Mouse (Mus musculus) liver, adult 2 months (tissue): ENCODE measurements around the gene Msl1. TPM values are rescaled to one million over a fixed set of nuclear protein-coding genes. Genes with fewer than 3 reads are reported as not detected.

Experiments
- DNase-seq: peaks from one replicate; pipeline ENCODE4 v3.0.0-alpha.2; 2011; ENCODE audit warnings: low read depth, low spot score; ENCODE audit errors: extremely low read depth
- H3K27ac ChIP-seq: fragments of 200-500 bp; replicated peaks from 2 replicates; pipeline ENCODE4 v1.5.1; 2012; ENCODE audit warnings: low read depth, mild to moderate bottlenecking, control low read depth, inconsistent platforms, low read length; ENCODE audit not compliant: insufficient read depth
- H3K27me3 ChIP-seq: fragments of 200-500 bp; 2 replicates; pipeline ENCODE4 v1.6.1; 2012; ENCODE audit warnings: mild to moderate bottlenecking, moderate library complexity, low read length, inconsistent platforms; ENCODE audit not compliant: control insufficient read depth, insufficient read depth
- H3K36me3 ChIP-seq: fragments of 200-500 bp; 2 replicates; pipeline ENCODE4 v1.6.1; 2012; ENCODE audit warnings: low read length, inconsistent platforms; ENCODE audit not compliant: control insufficient read depth, insufficient read depth
- H3K4me1 ChIP-seq: fragments of 200-500 bp; 2 replicates; pipeline ENCODE4 v1.6.1; 2011; ENCODE audit warnings: low read length; ENCODE audit not compliant: control insufficient read depth, insufficient read depth
- H3K4me3 ChIP-seq: fragments of 200-500 bp; 2 replicates; pipeline ENCODE4 v1.5.1; 2011; ENCODE audit warnings: low read depth, mild to moderate bottlenecking, control low read depth, low read length, moderate library complexity; ENCODE audit not compliant: insufficient read depth
- H3K79me2 ChIP-seq: fragments of 200-500 bp; 2 replicates; pipeline ENCODE4 v1.6.1; 2012; ENCODE audit warnings: inconsistent platforms, mild to moderate bottlenecking, low read length, moderate library complexity; ENCODE audit not compliant: control insufficient read depth, insufficient read depth
- H3K9ac ChIP-seq: fragments of 200-500 bp; 2 replicates; pipeline ENCODE4 v1.6.1; 2012; ENCODE audit warnings: low read depth, mild to moderate bottlenecking, control low read depth, inconsistent platforms, low read length
- CTCF ChIP-seq: fragments of 200-500 bp; IDR thresholded peaks from 2 replicates; pipeline ENCODE4 v1.5.1; 2011; ENCODE audit warnings: low read depth, low read length, control low read depth
- POLR2A ChIP-seq: fragments of 200-500 bp; IDR thresholded peaks from 2 replicates; pipeline ENCODE4 v1.6.1; 2011; ENCODE audit warnings: low read length, control low read depth; ENCODE audit not compliant: insufficient read depth; ENCODE audit errors: extremely low read depth
- WGBS: fragments of 180-500 bp; shearing (Covaris S2); methylation state at CpG from one replicate; pipeline ENCODE4 v1.1.7; 2018; 5-methylcytosine and 5-hydroxymethylcytosine counted together
- polyA plus RNA-seq: library from polyadenylated mRNA; depleted of rRNA; stranded (reverse); fragments of >200 nt; gene quantifications from 2 replicates; pipeline ENCODE4 v1.2.3, GENCODE M21; 2012
- total RNA-seq: library from RNA; depleted of rRNA; stranded (reverse); fragments of >200 nt; gene quantifications from 2 replicates; pipeline ENCODE4 v1.2.3, GENCODE M21; 2014

Gene Msl1
- total and polyA plus RNA-seq, 2 experiments, result 15.5 to 17.0 TPM

- 79% methylated on average over 13 of the region's 13 CpGs for WGBS
- Histone ChIP-seq H3K9ac (no peak overlapping the region), H3K4me3 (no peak overlapping the region), H3K27ac (no peak overlapping the region), H3K27me3 (no peaks in the 10 kb centered on the region), H3K36me3 (no peaks in the 10 kb centered on the region), H3K79me2 (no peaks in the 10 kb centered on the region), H3K4me1 (no peaks in the 10 kb centered on the region)
- TF ChIP-seq CTCF (no peak), POLR2A (no peak)
- no peak for DNase-seq
Observed at GRCm38 (mm10) chr11:98846016-98846415, 50.7 kb downstream of the Msl1 start.

GRCm38 (mm10) chr11:98846865-98847604, 51.7 kb downstream of the Msl1 start:
- WGBS, result 81% methylated on average over 19 of the region's 19 CpGs
- Histone ChIP-seq H3K9ac (no peak overlapping the region), H3K4me3 (no peak overlapping the region), H3K27ac (no peak overlapping the region), H3K36me3 (no peaks in the 10 kb centered on the region), H3K79me2 (no peaks in the 10 kb centered on the region), H3K4me1 (no peaks in the 10 kb centered on the region), H3K27me3 (no peaks in the 10 kb centered on the region)
- no peak for DNase-seq
- TF ChIP-seq POLR2A (no peak), CTCF (no peak)

- no peaks in the 10 kb centered on the region for H3K4me1 ChIP-seq
Observed at GRCm38 (mm10) chr11:98849196-98849894, 54.0 kb downstream of the Msl1 start.

GRCm38 (mm10) chr11:98850100-98851093, 55.1 kb downstream of the Msl1 start:
- 87% methylated on average over 26 of the region's 26 CpGs for WGBS
- TF ChIP-seq CTCF, result no peak
- no peak for TF ChIP-seq POLR2A
- no peak overlapping the region for H3K4me3 ChIP-seq
- H3K36me3 ChIP-seq, result no peaks in the 10 kb centered on the region
- no peak overlapping the region for H3K9ac ChIP-seq
- H3K79me2 ChIP-seq, result no peaks in the 10 kb centered on the region
- no peaks in the 10 kb centered on the region for H3K27me3 ChIP-seq
- H3K27ac ChIP-seq, result no peak overlapping the region
- H3K4me1 ChIP-seq, result no peaks in the 10 kb centered on the region
- no peak for DNase-seq

More at GRCm38 (mm10) chr11:98849196-98849894, 54.0 kb downstream of the Msl1 start:
- TF ChIP-seq POLR2A (no peak), CTCF (no peak)
- H3K27ac ChIP-seq, result no peak overlapping the region
- no peaks in the 10 kb centered on the region for H3K27me3 ChIP-seq
- WGBS, result 28% methylated on average over 19 of the region's 19 CpGs
- no peak overlapping the region; the same call in 1 of the 2 replicates for H3K4me3 ChIP-seq
- DNase-seq, result no peak
- H3K79me2 ChIP-seq, result no peaks in the 10 kb centered on the region
- H3K9ac ChIP-seq, result no peak overlapping the region
- no peaks in the 10 kb centered on the region for H3K36me3 ChIP-seq

GRCm38 (mm10) chr11:98854116-98854515, 58.8 kb downstream of the Msl1 start:
- WGBS, result 92% methylated on average over 8 of the region's 8 CpGs
- no peak overlapping the region for H3K4me3 ChIP-seq
- TF ChIP-seq CTCF (no peak), POLR2A (no peak)
- H3K36me3 ChIP-seq, result no peaks in the 10 kb centered on the region
- H3K79me2 ChIP-seq, result no peaks in the 10 kb centered on the region
- H3K4me1 ChIP-seq, result no peaks in the 10 kb centered on the region
- no peak overlapping the region for H3K27ac ChIP-seq
- H3K9ac ChIP-seq, result no peak overlapping the region
- H3K27me3 ChIP-seq, result no peaks in the 10 kb centered on the region
- no peak for DNase-seq
